17 mouse cellular contexts compared by ENCODE assay signal in the genomic region with DNA sequence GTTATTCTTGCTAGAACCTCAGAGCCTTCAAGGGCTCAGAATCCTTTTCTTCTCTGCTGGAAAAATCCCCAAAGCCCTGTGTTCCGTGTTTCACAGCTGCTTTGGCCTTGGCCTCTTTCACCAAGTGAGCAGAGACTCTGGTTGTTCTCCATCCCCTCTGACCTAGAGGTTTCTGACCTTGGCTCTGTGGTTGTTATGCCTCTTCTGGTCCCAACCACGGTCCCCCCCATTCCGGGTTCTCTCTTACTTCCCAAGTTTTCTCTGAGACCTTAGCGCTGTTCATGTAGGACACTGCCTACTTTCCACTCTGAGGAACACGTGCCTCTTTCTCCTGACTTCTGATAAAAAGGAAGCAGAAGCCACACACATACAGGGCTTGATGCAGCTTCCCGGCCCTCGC.
"Had no signal": no experiment of that assay in that cellular context is flagged by ENCODE, and none has a peak within 500 bp of the region (broad histone marks: within the 10 kb centered on the region; RNA-seq: fewer than 3 reads in every experiment).

No protein-coding gene starts in this region.

- H3K4me1 ChIP-seq: kidney, embryonic 15.5 days; limb, embryonic 12.5 days; lung, embryonic 15.5 days; midbrain, embryonic 15.5 days; neural tube, embryonic 13.5 days; stomach, embryonic 15.5 days had no signal

- ATAC-seq: liver, postnatal 0 days; midbrain, embryonic 15.5 days had no signal

- H3K9ac ChIP-seq: kidney, embryonic 15.5 days; limb, embryonic 12.5 days; liver, embryonic 13.5 days; liver, postnatal 0 days; lung, embryonic 15.5 days; midbrain, embryonic 15.5 days; neural tube, embryonic 13.5 days; stomach, embryonic 15.5 days had no signal

- DNase-seq: liver; liver, embryonic 13.5 days; liver, postnatal 0 days; lung, postnatal 14 days; retina, postnatal 1 day; right cerebral cortex, postnatal 4 days; thymus, adult 18-20 months; thymus, postnatal 14 days had no signal

- H3K4me3 ChIP-seq: kidney, embryonic 15.5 days; limb, embryonic 12.5 days; liver, embryonic 13.5 days; lung, embryonic 15.5 days; megakaryocyte, embryonic 14.5 days; midbrain, embryonic 15.5 days; neural tube, embryonic 13.5 days; stomach, embryonic 15.5 days had no signal

- H3K27me3 ChIP-seq: kidney, embryonic 15.5 days; limb, embryonic 12.5 days; liver, embryonic 13.5 days; lung, embryonic 15.5 days; midbrain, embryonic 15.5 days; neural tube, embryonic 13.5 days; stomach, embryonic 15.5 days had no signal

- H3K9me3 ChIP-seq: kidney, embryonic 15.5 days; limb, embryonic 12.5 days; lung, embryonic 15.5 days; midbrain, embryonic 15.5 days; neural tube, embryonic 13.5 days; stomach, embryonic 15.5 days had no signal

- H3K27ac ChIP-seq: kidney, embryonic 15.5 days; limb, embryonic 12.5 days; liver, embryonic 13.5 days; lung, embryonic 15.5 days; macrophage; midbrain, embryonic 15.5 days; neural tube, embryonic 13.5 days; stomach, embryonic 15.5 days had no signal

- H3K4me2 ChIP-seq: kidney, embryonic 15.5 days; limb, embryonic 12.5 days; liver, embryonic 13.5 days; lung, embryonic 15.5 days; midbrain, embryonic 11.5 days; midbrain, embryonic 15.5 days; neural tube, embryonic 13.5 days; stomach, embryonic 15.5 days had no signal

- H3K36me3 ChIP-seq: kidney, embryonic 15.5 days; limb, embryonic 12.5 days; liver, embryonic 13.5 days; lung, embryonic 15.5 days; midbrain, embryonic 15.5 days; neural tube, embryonic 13.5 days; stomach, embryonic 15.5 days had no signal
